Mouse (Mus musculus) small intestine, adult 2 months (tissue): ENCODE measurements around the gene Xpo4.
A peak's percentile ranks its signal among the peaks of the same experiment; 100 is the strongest.

Experiments
- CTCF ChIP-seq: fragments of 200-500 bp; IDR thresholded peaks from 2 replicates; pipeline ENCODE4 v1.5.1; 2012; ENCODE audit warnings: low read depth, mild to moderate bottlenecking, control low read depth, inconsistent platforms, low read length, moderate library complexity, mixed read lengths; ENCODE audit not compliant: insufficient replicate concordance, insufficient read length; ENCODE audit errors: extremely low read depth
- POLR2A ChIP-seq: fragments of 200-500 bp; IDR thresholded peaks from 2 replicates; pipeline ENCODE4 v1.6.1; 2012; ENCODE audit warnings: low read depth, mild to moderate bottlenecking, control low read depth, inconsistent platforms, low read length, moderate library complexity

- TF ChIP-seq CTCF: peak; percentile 14; the same call in 1 of the 2 replicates
- no peak for TF ChIP-seq POLR2A
Observed at GRCm38 (mm10) chr14:57658301-57658700, 6.9 kb downstream of the Xpo4 start.
